Mouse (Mus musculus) heart, postnatal 25 days (tissue): Measurements from ENCODE around the gene Ptdss2. TPM values are rescaled to one million over a fixed set of nuclear protein-coding genes. Genes with fewer than 3 reads are reported as not detected.
A peak's percentile ranks its signal among the peaks of the same experiment; 100 is the strongest.

ENCODE experiments used
- DNase-seq: peaks from one replicate; pipeline ENCODE4 v3.0.0; 2022; ENCODE audit warnings: low spot score
- intact Hi-C: fragments of 180-260 bp; cut with DNase I; formaldehyde crosslinking; loops from one replicate; pipeline ENCODE4 v1.15.1; 2025
- total RNA-seq, 2 experiments: library from RNA; stranded (reverse); gene quantifications; 2 replicates each; pipeline ENCODE4 v1.2.3; 2021

The Ptdss2 gene
- total RNA-seq, 2 experiments from 2014 or later: 32.1 to 33.4 TPM

GRCm38 (mm10) chr7:141169300-141169699 is 47.1 kb downstream of the Ptdss2 start:
- intact Hi-C loops: no loop called here

GRCm38 (mm10) chr7:141169866-141170265 is 47.7 kb downstream of the Ptdss2 start:
- no peak for DNase-seq
- intact Hi-C loops: loop anchor here (5.0 kb wide), 1 partner anchor 213 kb away; the partner anchor contains the start of genes Gm45717 and Ifitm2

More at GRCm38 (mm10) chr7:141169300-141169699, 47.1 kb downstream of the Ptdss2 start:
- DNase-seq: no peak

GRCm38 (mm10) chr7:141172116-141173006 is 50.2 kb downstream of the Ptdss2 start, which contains the start of gene Rnh1:
Gene Rnh1 (minus strand): TSS chr7:141172857.
- intact Hi-C loops: loop anchor here (5.0 kb wide), 1 partner anchor 215 kb away; the partner anchor contains the start of genes Gm45717 and Ifitm2
- peak; percentile 85 for DNase-seq

GRCm38 (mm10) chr7:141173323-141173850 is 51.2 kb downstream of the Ptdss2 start:
- intact Hi-C loops: loop anchor here (5.0 kb wide), 1 partner anchor 216 kb away; the partner anchor contains the start of genes Gm45717 and Ifitm2
- no peak for DNase-seq

GRCm38 (mm10) chr7:141175068-141175467 is 52.9 kb downstream of the Ptdss2 start:
- DNase-seq: no peak
- intact Hi-C loops: loop anchor here (5.0 kb wide), 3 partner anchors 168 to 328 kb away; partner anchors contain the start of genes Odf3 and Scgb1c1

GRCm38 (mm10) chr7:141176173-141176572 is 54.0 kb downstream of the Ptdss2 start:
- peak; percentile 65 for DNase-seq
- intact Hi-C loops: loop anchor here (1.0 to 5.0 kb wide), 6 partner anchors 84 to 329 kb away; partner anchors contain the start of genes Odf3 and Scgb1c1

GRCm38 (mm10) chr7:141188194-141188593 is 66.0 kb downstream of the Ptdss2 start:
- intact Hi-C loops: no loop called here
- DNase-seq: no peak

- intact Hi-C loops: no loop called here
- DNase-seq: no peak
Measured at GRCm38 (mm10) chr7:141188733-141189132, 66.6 kb downstream of the Ptdss2 start.

- DNase-seq: no peak
- intact Hi-C loops: no loop called here
Measured at GRCm38 (mm10) chr7:141190220-141190619, 68.0 kb downstream of the Ptdss2 start.

GRCm38 (mm10) chr7:141191036-141191435 is 68.9 kb downstream of the Ptdss2 start:
- intact Hi-C loops: no loop called here
- DNase-seq: no peak

GRCm38 (mm10) chr7:141191796-141192685 is 69.9 kb downstream of the Ptdss2 start:
- intact Hi-C loops: no loop called here
- DNase-seq: no peak

GRCm38 (mm10) chr7:141192776-141193347 is 70.7 kb downstream of the Ptdss2 start:
- no peak for DNase-seq
- intact Hi-C loops: no loop called here

GRCm38 (mm10) chr7:141193348-141193856 is 71.2 kb downstream of the Ptdss2 start:
- DNase-seq: no peak
- intact Hi-C loops: no loop called here

- peak; percentile 97 for DNase-seq
- intact Hi-C loops: no loop called here
Measured at GRCm38 (mm10) chr7:141193948-141194347, 71.8 kb downstream of the Ptdss2 start, which contains the start of the genes Hras and Lrrc56. Gene Hras (minus strand): TSS chr7:141194005. Gene Lrrc56 (plus strand): TSS chr7:141194157.

GRCm38 (mm10) chr7:141194409-141194808 is 72.2 kb downstream of the Ptdss2 start:
- intact Hi-C loops: no loop called here
- no peak for DNase-seq

GRCm38 (mm10) chr7:141194830-141195229 is 72.6 kb downstream of the Ptdss2 start:
- intact Hi-C loops: no loop called here
- peak; percentile 74 for DNase-seq

GRCm38 (mm10) chr7:141195754-141196153 is 73.6 kb downstream of the Ptdss2 start:
- DNase-seq: no peak
- intact Hi-C loops: no loop called here

GRCm38 (mm10) chr7:141196619-141197282 is 74.6 kb downstream of the Ptdss2 start:
- intact Hi-C loops: no loop called here

GRCm38 (mm10) chr7:141198121-141198520 is 75.9 kb downstream of the Ptdss2 start:
- no peak for DNase-seq
- intact Hi-C loops: no loop called here

More at GRCm38 (mm10) chr7:141196619-141197282, 74.6 kb downstream of the Ptdss2 start:
- DNase-seq: no peak
